Mouse (Mus musculus): ENCODE data around the gene Cd320.

DNA sequence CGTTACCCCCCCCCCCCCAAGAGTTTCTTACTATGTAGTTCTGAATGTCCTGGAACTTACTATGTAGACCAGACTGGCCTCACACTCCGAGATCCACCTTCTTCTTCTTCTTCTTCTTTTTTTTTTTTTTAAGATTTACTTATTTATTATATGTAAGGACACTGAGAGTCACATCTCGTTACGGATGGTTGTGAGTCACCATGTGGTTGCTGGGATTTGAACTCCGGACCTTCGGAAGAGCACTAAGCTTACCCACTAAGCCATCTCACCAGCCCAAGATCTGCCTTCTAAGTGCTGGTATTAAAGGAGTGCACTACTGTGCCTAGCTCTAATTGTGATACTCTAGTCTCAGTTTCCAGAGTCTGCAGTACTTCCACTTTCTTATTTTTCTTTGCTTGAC lies 27.5 kb upstream of the Cd320 start:
- no peak for TF ChIP-seq GATA1 (IDR thresholded peaks at IDR 0.05; ENCODE audit: borderline replicate concordance, low read length)
- TF ChIP-seq CTCF (IDR thresholded peaks at IDR 0.05; ENCODE audit: low read depth, low read length) = no peak

Data from G1E (cell line).